Mouse (Mus musculus) G1E-ER4 (cell line): ENCODE measurements around the gene Cpsf2. TPM values are rescaled to one million over a fixed set of nuclear protein-coding genes. Genes with fewer than 3 reads are reported as not detected.

Experiments
- GATA1 ChIP-seq: IDR thresholded peaks from one replicate; pipeline ENCODE4 v1.8.0; 2012; ENCODE audit warnings: low read length, inconsistent platforms
- polyA plus RNA-seq: library from polyadenylated mRNA; stranded (reverse); fragments of >175 nt; gene quantifications from 2 replicates; pipeline ENCODE4 v1.2.3, GENCODE M21; 2012

Gene Cpsf2
- 26.9 and 34.5 TPM in 2 replicates for polyA plus RNA-seq

DNA sequence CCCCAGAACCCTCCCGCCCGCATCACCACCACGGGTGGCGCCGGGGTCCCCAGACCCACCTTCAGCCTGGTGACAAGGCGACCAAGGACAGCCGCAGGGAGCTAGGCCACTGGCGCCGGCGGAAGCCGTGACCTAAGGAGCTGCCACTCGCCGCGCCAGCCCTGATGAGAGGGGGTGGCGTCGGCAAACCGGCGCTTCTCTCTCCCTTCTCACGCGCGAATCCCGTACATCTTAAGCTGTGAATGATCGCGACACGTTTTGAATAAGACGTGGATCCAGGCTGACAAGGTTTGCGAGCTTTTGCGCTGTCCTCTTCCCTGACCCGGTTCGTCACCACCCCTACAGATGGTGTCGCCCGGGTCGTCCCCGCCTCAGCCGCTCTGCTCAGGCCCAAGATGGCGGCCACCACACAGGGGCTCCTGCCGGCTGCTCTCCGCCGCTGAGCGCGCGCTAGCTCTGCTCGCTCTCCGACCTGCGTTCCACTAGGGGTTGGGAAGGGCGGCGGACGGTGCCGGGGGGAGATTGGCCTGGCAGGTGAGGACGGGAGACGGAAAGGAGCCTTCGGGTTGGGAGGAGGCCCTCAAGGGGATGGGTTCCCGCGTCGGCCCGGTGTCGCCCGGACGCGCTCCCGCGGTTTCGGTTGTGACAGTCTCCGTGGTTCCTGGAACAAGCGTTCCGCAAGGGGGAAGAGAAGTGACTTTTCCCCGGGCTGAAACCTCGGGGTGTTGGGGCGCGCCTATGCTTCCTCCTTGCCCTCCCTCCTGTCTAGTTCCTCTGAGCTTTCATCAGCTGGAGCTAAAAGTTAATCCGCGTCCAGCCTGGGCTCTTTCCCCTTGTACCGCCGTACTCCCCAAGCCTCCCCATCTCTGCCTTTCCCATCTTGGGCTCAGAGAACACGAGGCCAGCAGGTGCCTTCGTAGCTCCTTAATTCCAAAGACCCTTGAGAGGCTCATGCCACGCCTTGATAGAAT is at the start of gene Cpsf2:
Cpsf2 (plus strand) TSS at position 388 of the 971 bp plus-strand sequence.
- no peak for TF ChIP-seq GATA1

- no peak for TF ChIP-seq GATA1
Measured at GRCm38 (mm10) chr12:101928423-101928822, 47.4 kb upstream of the Cpsf2 start.

DNA sequence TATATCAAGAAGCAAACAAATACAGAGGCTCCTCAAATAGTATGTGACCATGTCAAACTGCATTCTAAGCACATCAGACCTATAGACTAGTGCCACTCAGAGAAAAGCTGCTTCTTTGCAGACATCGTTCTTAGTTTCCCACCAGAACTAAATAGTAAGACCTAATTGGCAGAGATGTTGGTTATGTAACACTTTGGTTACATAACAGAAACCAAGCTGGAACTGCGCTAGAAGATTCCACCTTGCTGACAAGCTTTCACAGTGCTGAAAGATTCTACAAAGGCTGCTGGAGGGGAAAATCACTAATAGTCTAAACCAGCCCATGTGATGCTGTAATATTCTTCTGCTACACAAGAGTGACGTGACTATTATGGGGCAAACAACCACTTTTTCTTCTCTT is 40.6 kb upstream of the Cpsf2 start:
- TF ChIP-seq GATA1 = no peak

GRCm38 (mm10) chr12:101937572-101937971 is 38.2 kb upstream of the Cpsf2 start:
- TF ChIP-seq GATA1 = no peak

DNA sequence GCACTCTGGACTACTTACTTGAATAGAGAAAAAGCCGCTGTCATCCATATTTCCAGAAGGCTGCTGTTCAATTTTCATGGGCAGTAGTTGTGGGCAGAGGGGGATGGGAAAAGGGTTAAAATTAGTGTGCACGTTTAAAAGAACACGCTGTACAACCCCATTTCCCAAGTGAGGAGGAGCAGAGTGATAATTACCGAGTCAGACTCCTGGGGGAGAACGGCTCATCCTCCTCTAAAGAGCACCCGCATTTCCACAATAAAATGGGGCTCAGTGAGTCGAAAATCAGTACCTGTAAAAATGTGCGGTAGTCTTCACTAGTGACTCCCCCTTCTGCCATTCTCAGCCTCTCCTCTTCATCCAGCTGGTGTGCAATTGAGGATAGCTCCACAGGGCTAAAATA is 27.8 kb upstream of the Cpsf2 start:
- TF ChIP-seq GATA1 = no peak

- no peak for TF ChIP-seq GATA1
Measured at GRCm38 (mm10) chr12:101948801-101949200, 27.0 kb upstream of the Cpsf2 start.

DNA sequence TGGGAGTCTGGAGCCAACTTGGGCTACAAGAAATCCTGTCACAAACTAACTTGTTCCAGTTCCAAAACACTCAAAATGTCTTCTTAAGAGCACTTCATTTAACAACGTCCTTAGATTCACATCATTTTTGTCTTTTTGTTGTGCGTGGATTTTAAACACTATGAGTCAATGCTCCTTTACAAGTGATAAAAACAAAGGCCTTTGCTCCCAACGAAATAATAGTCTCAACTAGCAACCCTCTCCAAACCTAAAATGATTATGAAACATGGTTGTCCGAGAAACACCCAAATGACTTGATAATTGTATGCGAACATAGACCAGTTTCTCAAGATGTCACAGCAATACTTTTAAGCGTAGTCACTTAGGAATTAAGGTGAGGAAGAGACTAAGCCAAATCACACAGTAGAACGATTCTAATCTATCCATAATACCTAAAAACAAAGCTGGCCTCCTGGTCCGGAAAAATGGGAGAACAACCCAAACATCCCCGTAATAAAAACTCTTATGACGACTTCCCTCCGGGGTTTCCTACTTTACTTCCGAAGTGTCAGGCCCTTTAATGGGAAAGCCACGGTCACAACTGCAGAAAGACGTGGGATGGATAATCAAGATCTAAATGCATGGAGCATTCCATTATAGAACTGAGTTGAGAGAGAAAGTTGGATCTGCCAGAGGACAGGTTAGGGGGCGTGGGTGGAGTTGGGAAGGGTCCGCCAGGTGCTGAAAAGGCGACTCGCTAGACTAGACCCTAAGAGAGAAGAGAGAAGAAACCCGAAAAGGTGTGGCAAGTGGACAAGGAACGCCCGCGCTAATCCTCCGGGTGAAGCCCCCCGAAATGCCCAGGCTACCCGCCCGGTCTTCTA is 18.5 kb upstream of the Cpsf2 start:
- TF ChIP-seq GATA1 = no peak

DNA sequence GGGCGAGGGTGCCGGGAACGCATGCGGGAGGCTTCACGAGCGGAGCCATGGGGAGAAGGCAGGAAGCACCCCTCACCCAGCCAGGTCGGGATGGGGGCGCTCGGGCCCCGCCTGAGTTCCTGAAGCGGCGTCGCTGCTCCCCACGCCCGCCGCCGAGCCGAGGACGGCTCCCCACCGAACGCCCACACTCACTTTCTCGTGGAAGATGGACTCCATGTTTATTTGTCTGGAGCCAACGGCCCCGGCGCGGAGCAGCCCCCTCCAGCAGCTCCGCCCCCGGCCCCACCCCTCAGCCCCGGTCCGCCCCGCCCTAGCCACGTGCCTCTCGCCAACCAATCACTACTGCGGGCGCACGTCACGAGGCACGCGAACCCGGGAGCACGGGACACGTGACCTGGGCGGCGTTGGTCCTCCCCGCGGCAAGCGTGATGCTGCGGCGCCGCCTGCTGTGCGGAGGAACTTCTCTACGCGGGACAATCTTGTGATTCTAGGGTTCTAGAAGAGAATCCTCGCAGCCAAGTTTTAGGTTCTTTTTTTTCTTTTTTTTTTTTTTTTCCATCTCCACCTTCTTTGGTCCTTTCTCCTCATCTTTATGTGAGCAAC is 17.7 kb upstream of the Cpsf2 start, which contains the start of gene Atxn3:
Atxn3 (minus strand) TSS at position 305 of the 603 bp plus-strand sequence.
- no peak for TF ChIP-seq GATA1

DNA sequence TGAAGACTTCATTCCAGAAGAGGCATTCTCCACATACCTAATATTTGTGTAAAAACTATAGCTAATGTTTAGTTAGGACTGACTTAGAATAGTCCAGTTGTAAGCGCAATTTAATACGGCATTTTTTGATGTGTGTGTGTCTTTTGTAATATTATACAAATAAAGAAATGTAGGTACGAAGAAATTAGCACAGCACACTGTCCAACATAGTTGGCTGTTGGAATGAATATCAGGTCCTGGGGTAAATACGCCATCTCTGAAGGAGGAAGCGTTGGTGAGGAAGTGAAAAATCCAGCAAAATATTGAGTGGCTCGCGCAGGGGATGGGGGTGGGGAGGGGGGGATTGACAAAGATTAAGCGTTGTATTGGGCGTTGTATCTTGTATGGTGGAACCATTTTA is 17.2 kb upstream of the Cpsf2 start:
- no peak for TF ChIP-seq GATA1

DNA sequence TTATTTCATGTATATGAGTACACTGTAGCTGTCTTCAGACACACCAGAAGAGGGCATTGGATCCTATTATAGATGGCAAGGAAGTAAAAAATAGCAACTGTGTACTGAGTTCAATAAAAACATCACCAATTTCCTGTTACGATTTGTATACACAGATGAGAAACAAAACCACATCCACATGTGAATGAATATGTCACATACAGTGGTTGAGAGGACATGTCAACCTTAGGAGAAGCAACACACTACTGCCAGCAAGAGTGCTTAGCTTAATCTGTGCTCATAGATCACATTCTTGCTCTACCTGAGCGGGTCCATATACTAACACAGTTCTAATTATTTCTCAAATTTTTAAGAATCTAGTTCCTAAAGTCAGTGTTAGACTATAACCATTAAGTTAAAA is 4.5 kb upstream of the Cpsf2 start:
- TF ChIP-seq GATA1 = no peak

GRCm38 (mm10) chr12:101972230-101972629 is 3.6 kb upstream of the Cpsf2 start:
- no peak for TF ChIP-seq GATA1

DNA sequence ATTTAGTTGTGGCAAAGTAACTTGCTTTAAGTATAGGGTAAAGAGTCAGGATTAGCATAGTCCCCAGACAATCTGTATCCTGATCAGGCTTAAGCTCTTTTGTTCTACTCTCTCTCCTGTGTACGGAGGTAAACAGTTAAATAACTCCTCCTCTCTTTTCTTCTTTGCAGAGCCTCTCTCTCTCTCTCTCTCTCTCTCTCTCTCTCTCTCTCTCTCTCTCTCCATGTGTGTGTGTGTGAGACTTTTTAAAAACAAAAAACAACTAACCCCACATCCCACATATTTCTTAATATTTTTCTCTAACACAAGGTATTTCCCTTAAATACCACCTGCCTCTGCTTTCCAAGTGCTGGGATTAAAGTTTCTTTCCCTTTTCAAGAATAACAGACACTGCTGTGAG is 1.2 kb upstream of the Cpsf2 start:
- TF ChIP-seq GATA1 = no peak

DNA sequence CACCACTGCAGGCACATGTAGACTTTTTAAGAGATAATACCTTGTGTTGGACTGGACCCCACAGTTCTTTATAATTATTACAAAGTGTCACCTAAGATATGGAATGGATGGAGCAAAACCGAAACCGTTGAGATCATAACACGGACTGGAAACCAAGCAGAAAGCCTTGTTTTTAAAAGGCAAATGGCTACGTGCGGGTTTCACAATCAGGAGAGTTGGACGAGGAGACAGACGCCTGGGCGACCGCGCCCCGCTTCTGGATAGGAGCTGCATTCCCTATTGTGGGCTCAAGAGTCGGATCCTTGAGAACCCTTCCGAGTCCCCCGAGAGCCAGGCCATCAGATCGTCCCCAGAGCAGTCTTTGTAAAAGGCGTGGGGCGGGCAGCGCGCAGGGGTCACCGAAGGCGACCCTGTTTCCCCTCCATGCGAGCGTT is 604 bp upstream of the Cpsf2 start:
- TF ChIP-seq GATA1 = no peak

- no peak for TF ChIP-seq GATA1
Measured at GRCm38 (mm10) chr12:101976651-101977403, 1.0 kb downstream of the Cpsf2 start.

GRCm38 (mm10) chr12:101977404-101977915 is 1.7 kb downstream of the Cpsf2 start:
- TF ChIP-seq GATA1 = no peak
